Mouse (Mus musculus) T-cell, adult 2 months (primary cell): ENCODE measurements around the gene Slc25a14.

Source experiments
- DNase-seq: peaks from one replicate; pipeline ENCODE4 v3.0.0; 2022; ENCODE audit warnings: low spot score

The Slc25a14 gene

GRCm38 (mm10) chrX:48623379-48624053 is at the start of gene Slc25a14:
Slc25a14 (plus strand) TSS chrX:48623413.
- peak; percentile 77 for DNase-seq

DNA sequence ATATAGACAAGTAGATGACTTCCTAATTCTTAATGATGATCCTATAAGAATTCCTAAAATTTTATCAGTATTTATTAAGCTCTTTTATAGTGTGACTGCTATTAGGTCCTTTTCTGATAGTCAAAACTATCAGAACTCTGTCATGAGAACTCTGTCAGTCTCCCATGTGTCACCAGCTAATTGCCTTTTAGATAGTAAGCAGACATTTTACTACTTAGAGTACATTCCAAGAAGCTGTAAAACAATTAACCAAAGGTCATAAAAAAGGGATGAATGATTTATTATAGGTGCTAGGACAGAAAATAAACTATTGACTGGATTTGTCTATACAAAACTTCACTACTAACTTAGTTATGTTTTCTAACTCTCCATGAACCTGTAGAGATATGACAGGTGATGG is 39.9 kb upstream of the Slc25a14 start:
- DNase-seq: no peak

DNA sequence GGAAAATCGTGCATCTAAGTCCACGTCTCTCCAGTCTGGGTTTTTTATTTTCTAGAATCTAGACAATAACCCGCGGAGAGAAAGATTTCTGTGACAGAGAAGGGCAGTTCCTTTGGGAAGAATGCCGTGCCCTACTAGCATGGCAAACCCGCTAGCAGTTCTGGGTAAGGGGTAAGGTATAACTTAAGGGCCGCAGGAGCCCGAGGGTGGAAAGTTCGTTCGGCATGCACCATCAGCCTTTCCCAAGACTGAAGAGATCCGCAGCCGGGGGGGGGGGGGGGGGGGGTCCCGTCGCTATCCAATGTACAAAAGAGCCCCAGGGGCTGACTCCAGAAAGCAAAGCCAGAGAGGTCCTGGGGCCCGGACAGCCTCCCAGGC is 29.5 kb upstream of the Slc25a14 start:
- DNase-seq: no peak

DNA sequence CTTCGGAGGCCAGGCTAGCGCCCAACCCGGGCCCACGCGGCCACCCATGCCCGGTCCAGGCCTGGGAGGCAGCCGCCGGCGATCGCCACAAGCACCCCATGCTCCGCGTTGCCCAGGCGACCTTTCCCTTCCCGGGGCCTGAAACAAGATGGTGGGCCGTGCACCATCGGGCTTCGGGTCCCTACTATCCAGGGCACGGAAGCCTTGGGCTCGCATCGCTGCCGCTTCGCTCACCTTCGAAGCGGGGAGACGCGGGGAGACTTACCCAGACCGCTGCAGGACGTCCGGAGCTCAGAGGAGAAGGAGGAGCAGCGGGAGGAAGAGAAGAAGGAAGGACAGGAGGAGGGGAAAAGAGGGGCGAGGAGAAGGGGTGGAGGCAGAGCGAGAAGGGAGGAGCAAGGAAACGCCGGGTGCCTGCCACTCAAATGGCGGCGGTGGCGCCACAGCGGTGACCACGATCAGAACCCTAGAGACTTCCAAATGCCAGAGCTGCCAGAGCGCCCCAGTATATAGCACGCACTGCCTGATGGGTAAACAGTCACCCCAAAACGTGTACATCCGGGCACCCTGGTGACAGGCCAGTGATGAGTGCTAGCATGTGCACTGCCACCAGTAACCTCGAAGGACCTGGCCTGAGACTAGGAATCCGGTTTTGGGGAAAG is 29.0 kb upstream of the Slc25a14 start, which contains the start of gene Zfp280c:
Gene Zfp280c (minus strand): TSS at position 406 of the 662 bp plus-strand sequence.
- DNase-seq: peak; percentile 81

DNA sequence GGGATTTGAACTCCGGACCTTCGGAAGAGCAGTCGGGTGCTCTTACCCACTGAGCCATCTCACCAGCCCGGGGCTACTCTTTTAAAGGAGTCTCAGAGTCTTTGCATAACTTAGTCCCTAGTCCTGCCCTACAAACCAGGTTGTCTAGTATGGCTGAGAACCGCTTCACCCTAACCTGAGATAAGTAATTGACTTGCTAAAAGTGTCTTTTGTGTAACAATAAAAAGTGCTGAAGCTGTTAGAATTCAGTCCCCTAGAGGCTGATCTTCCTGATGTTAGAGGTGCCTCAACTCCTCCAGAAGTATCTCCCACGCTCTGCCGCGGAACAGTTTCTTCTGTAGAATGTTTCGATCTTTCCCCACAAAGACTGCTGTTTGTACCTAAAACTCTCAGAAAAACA is 27.2 kb upstream of the Slc25a14 start:
- DNase-seq: no peak

GRCm38 (mm10) chrX:48596906-48597305 is 26.3 kb upstream of the Slc25a14 start:
- DNase-seq: no peak

DNA sequence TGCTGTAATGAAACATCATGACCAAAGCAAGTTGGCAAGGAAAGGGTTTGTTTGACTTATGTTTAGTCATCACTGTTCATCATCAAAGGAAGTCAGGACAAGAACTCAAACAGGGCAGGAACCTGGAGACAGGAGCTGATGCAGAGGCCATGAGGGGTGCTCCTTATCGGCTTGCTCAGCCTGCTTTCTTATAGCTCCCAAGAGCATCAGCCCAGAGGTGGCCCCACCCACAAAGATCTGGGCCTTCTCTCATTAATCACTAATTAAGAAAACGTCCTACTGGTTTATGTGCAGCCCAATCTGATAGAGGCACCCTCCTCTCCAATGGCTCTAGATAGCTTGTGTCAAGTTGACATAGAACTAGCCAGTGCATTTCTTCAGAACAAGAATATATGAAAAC is 18.3 kb upstream of the Slc25a14 start:
- no peak for DNase-seq

GRCm38 (mm10) chrX:48623049-48623378 is 199 bp upstream of the Slc25a14 start:
- no peak for DNase-seq

GRCm38 (mm10) chrX:48624054-48624420 is 824 bp downstream of the Slc25a14 start:
- DNase-seq: no peak

DNA sequence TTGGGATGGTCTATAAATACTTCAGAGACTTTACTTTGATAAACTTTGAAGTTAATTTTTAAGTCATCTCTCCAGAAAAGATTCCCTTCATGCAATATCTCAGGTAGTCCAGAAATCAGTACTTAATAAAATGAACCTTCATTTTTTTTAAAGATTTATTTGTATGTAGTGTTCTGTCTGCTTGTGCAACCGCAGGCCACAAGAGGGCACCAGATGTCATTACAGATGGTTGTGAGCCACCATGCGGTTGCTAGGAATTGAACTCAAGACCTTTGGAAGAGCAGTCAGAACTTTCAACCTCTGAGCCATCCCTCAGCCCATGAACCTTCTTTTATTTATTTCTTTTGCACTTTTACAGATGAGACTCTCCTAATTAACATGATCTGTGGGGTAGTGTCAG is 13.8 kb downstream of the Slc25a14 start:
- no peak for DNase-seq

DNA sequence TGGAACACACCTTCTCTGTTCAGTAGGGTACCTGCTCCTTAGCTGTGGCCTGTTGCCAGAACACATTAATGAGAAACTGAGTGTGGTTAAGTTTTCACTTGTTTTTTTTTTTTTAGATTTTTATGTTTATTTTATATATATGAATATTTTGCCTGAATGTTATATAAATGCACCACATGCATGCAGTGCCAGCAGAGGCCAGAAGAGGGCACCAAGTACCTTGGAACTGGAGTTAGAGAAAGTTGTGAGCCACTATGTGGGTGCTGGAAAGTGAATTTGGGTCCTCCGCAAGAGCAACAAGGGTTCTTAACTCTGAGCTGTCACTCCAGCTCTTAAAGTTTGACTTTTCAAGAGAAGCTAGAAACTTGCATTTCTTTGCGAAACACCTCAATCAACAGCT is 20.9 kb downstream of the Slc25a14 start:
- DNase-seq: peak; percentile 7

DNA sequence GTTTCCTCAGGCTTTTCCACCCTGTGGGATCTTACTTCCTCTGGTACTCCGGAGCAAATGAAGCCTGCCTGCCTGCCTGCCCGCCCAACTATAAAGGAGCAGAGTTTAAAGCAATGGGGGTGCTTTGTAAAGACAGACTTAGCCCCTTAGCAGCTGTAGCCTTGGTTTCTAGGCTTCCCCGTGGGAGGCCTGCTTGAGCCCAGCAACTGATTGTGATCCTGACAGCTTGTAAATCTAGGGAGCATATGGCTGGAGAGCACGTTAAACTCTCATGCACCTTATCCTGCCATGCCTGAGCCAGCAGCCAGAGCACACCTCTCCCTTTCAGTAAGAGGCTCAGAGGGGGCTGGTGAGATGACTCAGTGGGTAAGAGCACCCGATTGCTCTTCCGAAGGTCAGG is 43.6 kb downstream of the Slc25a14 start:
- DNase-seq: no peak

- DNase-seq: no peak
These were observed 46.4 kb downstream of the Slc25a14 start for GRCm38 (mm10) chrX:48669588-48669987.

GRCm38 (mm10) chrX:48671714-48672113 is 48.5 kb downstream of the Slc25a14 start:
- DNase-seq: no peak

- no peak for DNase-seq
These were observed 51.0 kb downstream of the Slc25a14 start, which contains the start of gene Gpr119 for GRCm38 (mm10) chrX:48674171-48674570. Gpr119 (minus strand) TSS chrX:48674478.

- DNase-seq: peak; percentile 51
These were observed 60.2 kb downstream of the Slc25a14 start for GRCm38 (mm10) chrX:48683451-48683850.

GRCm38 (mm10) chrX:48683857-48684256 is 60.6 kb downstream of the Slc25a14 start:
- no peak for DNase-seq

- no peak for DNase-seq
These were observed 71.2 kb downstream of the Slc25a14 start for GRCm38 (mm10) chrX:48694460-48694859.

DNA sequence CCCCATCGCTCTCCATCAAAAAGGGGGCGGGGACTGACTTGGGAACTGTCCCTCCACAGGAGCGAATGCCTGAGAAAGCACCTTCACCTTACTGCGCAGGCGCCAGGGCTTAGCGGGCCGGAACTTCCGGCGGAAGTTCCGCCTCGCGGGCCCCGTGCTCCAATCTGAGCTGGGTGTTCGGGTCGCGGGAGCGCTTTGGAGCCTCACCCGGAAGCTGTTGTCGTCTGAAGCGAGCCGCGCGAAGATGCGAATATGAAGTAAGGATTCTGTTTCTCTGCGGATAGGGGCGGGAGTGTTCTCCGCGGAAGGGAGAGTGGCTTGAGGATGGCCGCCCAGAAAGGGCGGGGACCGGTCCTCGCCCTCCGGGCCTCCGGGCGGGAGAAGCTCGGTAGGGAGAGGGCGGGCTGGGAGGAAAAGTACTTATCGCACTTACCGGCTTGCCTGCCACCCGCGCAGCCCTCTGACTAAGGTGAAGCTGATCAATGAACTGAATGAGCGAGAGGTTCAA is 71.7 kb downstream of the Slc25a14 start, which contains the start of gene Rbmx2:
Gene Rbmx2 (plus strand): TSS at position 141 of the 508 bp plus-strand sequence.
- peak; percentile 91 for DNase-seq

- DNase-seq: no peak
These were observed 86.5 kb downstream of the Slc25a14 start for GRCm38 (mm10) chrX:48709701-48710100.
